Mouse (Mus musculus) liver, adult (tissue): ENCODE data around the gene Iscu.

Experiments
- GATA4 ChIP-seq: IDR thresholded peaks from 2 replicates; pipeline ENCODE4 v1.6.1; 2014; ENCODE audit warnings: mild to moderate bottlenecking, low read length; ENCODE audit not compliant: insufficient replicate concordance

Iscu gene

DNA sequence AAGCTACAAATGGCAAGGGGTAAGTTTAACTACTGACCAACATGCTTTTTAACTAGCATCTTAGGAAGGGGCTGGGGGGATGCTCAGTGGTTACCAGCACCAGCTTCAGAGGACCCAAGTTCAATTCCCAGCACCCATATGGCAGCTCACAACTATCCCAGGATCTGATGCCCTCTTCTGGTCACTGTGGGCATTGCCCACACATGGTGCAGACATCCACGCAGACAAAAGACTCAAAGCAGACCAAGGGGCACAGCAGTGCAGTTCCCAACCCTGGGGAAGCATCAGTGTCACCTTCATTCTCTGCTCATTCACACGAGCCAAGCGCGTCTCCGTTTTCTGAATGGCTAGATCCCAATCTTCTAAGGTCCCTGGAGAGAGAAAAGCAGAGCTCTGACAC lies 24.9 kb upstream of the Iscu start:
- TF ChIP-seq GATA4: no peak

- TF ChIP-seq GATA4: no peak
These were observed 23.8 kb upstream of the Iscu start for GRCm38 (mm10) chr5:113748556-113749331.

DNA sequence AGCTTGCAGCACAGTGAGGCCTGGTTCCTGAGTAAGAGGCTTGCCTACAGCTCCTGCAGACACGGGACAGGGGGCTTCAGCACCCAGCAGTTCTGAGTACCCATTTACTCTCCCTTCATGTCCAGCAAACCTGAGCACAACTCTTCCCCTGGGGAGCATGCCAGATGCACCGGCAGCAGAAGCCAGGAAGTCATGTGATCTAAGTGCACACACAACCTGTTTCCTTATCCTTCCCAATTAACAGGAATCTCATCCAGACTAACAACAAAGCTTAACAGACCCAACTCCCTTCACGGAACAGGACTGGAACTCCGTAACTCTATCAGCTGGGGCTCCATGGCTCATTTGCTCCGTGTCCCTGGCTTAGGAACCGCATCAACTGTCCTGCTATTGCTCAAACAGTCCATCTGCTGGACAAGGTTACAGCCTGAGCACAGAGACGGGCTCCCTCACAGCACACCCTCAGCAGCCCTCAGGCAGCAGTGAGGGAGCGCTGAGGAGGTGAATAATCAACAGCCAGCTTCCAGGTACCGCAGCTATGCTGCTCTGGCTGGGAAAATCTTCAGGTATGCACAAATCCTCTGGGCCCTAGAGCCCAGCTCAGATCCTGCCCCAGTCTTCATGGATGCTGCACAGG lies 20.9 kb upstream of the Iscu start:
- no peak for TF ChIP-seq GATA4

GRCm38 (mm10) chr5:113755347-113756030 lies 17.1 kb upstream of the Iscu start:
- no peak for TF ChIP-seq GATA4

- no peak for TF ChIP-seq GATA4
These were observed 11.0 kb upstream of the Iscu start for GRCm38 (mm10) chr5:113761585-113761984.

- TF ChIP-seq GATA4: no peak
These were observed 8.1 kb upstream of the Iscu start for GRCm38 (mm10) chr5:113764426-113764825.

- no peak for TF ChIP-seq GATA4
These were observed 6.7 kb upstream of the Iscu start for GRCm38 (mm10) chr5:113765641-113766526.

GRCm38 (mm10) chr5:113768806-113769205 lies 3.7 kb upstream of the Iscu start:
- no peak for TF ChIP-seq GATA4

GRCm38 (mm10) chr5:113771213-113772162 lies 1.1 kb upstream of the Iscu start:
- TF ChIP-seq GATA4: no peak

DNA sequence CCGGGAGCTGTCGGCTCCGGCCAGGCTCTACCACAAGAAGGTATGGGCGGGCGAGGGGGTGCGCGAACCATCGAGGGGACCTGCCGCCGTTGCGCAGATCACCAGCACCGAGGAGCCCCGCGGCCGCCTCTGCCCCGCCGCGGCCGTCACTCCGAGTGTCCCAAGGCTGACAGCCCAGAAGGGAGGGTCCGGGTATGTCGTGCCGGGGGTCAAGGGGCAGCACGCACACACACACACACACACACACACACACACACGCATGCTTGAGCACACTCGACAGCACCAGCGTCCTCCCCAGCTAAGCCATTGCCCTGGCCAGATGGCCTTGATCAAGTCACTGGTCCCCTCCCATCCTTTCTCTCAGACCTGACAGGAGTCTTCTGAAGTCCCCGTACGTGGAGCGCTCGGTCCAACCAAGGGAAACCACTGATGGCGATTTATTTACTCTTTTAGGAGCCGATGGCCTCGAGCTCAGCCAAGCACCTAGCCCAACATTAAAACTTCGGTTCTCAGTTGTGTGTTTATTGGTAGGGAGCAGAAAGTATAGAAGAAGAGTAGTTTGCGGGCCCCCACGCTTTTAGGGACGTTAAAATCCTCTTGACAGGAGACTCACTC lies 464 bp downstream of the Iscu start:
- no peak for TF ChIP-seq GATA4

DNA sequence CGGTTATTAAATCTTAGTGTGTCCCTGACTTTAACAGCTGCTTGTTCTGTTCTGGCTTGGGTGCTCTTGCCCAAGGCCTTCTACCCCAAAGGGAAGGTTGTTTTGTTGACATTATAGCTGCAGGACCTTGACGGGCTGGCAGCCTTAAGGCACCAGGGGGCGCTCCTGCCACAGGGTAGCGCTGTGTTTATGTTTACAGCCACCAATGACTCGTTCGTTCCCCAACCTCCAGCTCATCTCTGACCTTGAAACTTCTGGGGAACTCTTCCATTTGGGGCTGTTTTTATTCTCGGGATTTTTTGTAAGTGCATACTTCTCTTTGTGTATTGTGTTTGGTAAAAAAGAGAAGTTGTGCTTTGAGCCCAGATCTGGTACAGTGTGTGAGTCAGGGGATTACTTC lies 1.1 kb downstream of the Iscu start:
- no peak for TF ChIP-seq GATA4

DNA sequence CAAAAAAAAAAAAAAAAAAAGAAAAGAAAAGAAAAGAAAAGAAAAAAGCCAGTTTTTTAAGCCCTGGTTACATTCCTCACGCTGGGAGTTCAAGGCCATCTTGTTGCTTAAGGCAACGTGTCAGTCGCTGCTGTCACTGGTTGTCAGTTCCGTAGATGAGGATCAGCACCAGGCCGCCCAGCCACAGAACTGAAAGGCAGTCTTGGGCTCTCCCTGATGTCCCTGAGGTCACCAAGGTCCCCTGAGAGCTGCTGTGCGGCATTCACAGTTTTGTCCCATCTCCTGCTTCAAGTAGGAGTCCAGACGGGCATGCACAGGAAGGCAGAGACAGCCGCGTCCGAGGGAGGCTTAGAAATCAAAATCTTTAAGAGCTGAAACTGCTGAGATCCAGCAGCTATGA lies 3.0 kb downstream of the Iscu start:
- TF ChIP-seq GATA4: no peak

DNA sequence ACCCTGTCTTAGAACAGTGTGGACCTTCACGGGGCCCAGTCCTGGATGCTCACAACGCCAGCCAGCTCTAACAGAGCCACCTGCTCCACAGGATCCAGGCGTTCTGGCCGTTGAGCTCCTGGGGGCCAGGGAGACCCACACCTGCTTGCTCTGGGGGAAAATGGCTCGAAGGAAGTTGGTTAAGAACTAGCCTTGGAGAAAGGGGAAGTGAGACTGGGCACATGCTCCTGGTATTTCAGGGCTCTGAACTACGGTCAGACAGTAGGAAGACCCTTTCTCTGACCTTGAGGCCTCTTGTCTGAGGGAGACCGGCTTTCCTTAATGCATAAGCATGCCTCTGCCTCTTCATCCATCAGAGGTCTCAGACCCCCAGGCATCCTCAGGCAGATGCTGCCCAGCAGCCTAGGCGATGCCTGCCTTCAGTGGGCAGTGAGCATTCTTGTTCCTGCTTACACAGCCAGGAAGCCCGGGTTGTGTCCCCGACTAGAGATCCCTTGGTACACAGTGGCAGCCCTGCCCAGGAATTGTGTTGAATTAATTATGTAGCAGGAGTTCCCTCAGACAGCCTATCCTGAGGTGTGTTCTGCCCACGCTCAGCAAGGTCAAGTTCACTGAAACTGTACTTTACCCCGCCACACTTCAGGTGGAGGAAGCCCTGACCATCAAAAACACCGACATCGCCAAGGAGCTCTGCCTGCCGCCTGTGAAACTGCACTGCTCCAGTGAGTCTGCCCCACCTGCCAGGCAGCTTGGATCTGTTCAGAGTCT lies 3.8 kb downstream of the Iscu start:
- no peak for TF ChIP-seq GATA4
